Mouse (Mus musculus) cerebellum, adult 2 months (tissue): ENCODE results near the gene Olfr1335.
"Not testable (repeated sequence)": the region's sequence is repeated elsewhere in the genome, so short reads cannot be mapped to it uniquely, and the experiment has no call there.

Experiments
- CTCF ChIP-seq: fragments of 200-500 bp; IDR thresholded peaks from 2 replicates; pipeline ENCODE4 v1.5.1; 2011; ENCODE audit warnings: low read depth, mild to moderate bottlenecking, control low read depth, low read length, moderate library complexity, borderline replicate concordance; ENCODE audit not compliant: insufficient read depth
- POLR2A ChIP-seq: fragments of 200-500 bp; IDR thresholded peaks from 2 replicates; pipeline ENCODE4 v1.6.1; 2011; ENCODE audit warnings: low read length, control low read depth, borderline replicate concordance; ENCODE audit not compliant: insufficient read depth

DNA sequence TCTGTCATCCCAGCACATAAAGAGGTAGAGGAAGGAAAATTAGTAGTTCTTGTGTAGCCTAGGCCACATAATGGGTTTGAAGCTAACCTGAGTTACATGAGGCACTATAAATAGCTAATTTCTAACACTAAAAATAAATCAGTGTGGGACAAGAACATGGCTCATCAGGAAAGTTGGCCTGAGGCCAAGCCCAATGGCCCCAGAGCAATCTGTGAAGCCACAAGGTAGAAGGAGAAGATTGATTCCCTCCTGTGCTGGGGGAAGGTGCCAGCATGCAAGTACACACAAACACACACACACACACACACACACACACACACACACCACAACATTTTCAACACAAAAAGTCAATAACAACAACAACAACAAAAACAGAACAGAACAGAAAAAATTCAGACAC is 16.9 kb downstream of the Olfr1335 start:
- TF ChIP-seq CTCF, POLR2A: not testable (repeated sequence)
